Mouse (Mus musculus) midbrain, embryonic 13.5 days (tissue): ENCODE results near the gene Slc35e2. TPM values are rescaled to one million over a fixed set of nuclear protein-coding genes. Genes with fewer than 3 reads are reported as not detected.
A peak's percentile ranks its signal among the peaks of the same experiment; 100 is the strongest.

Source experiments
- ATAC-seq: fragments of 200-750 bp; cut with Nextera tagmentation; 2 replicates; pipeline ENCODE4 v1.8.0; 2017; ENCODE audit warnings: mild to moderate bottlenecking, moderate TSS enrichment, moderate library complexity
- H3K27ac ChIP-seq: fragments of 300-500 bp; sonication (generic); 2 replicates; pipeline ENCODE4 v1.5.1; 2015; ENCODE audit warnings: inconsistent platforms, mild to moderate bottlenecking, moderate library complexity
- H3K27me3 ChIP-seq: fragments of 300-500 bp; sonication (generic); 2 replicates; pipeline ENCODE4 v1.6.1; 2015; ENCODE audit warnings: mild to moderate bottlenecking, inconsistent platforms
- H3K36me3 ChIP-seq: fragments of 300-500 bp; sonication (generic); 2 replicates; pipeline ENCODE4 v1.6.1; 2015; ENCODE audit warnings: mild to moderate bottlenecking, inconsistent platforms
- H3K4me1 ChIP-seq: fragments of 300-500 bp; sonication (generic); replicated peaks from 2 replicates; pipeline ENCODE4 v1.6.1; 2015; ENCODE audit warnings: inconsistent platforms
- H3K4me2 ChIP-seq: fragments of 300-500 bp; sonication (generic); replicated peaks from 2 replicates; pipeline ENCODE4 v1.6.1; 2015; ENCODE audit warnings: moderate library complexity, mild to moderate bottlenecking, inconsistent platforms
- H3K4me3 ChIP-seq: fragments of 300-500 bp; sonication (generic); replicated peaks from 2 replicates; pipeline ENCODE4 v1.5.1; 2015; ENCODE audit warnings: mild to moderate bottlenecking, inconsistent platforms
- H3K9ac ChIP-seq: fragments of 300-500 bp; sonication (generic); replicated peaks from 2 replicates; pipeline ENCODE4 v1.6.1; 2015; ENCODE audit warnings: mild to moderate bottlenecking, inconsistent platforms
- H3K9me3 ChIP-seq: fragments of 300-500 bp; sonication (generic); 2 replicates; pipeline ENCODE4 v1.6.1; 2016; ENCODE audit warnings: mild to moderate bottlenecking, inconsistent platforms
- WGBS: fragments of 180-500 bp; shearing (Covaris S2); methylation state at CpG from one replicate; pipeline ENCODE4 v1.1.7; 2015; 5-methylcytosine and 5-hydroxymethylcytosine counted together
- polyA plus RNA-seq: library from polyadenylated mRNA; unstranded; fragments of >200 nt; fragmentation: Nextera tagmentation; extraction: Ambion mirVana; gene quantifications from 2 replicates; pipeline ENCODE4 v1.2.1, GENCODE M21; 2015

Slc35e2 gene
- 15.9 and 16.5 TPM in 2 replicates for polyA plus RNA-seq

- Histone ChIP-seq H3K4me1 (peaks cover 24% of the 10 kb centered on the region), H3K36me3 (peaks cover 21% of the 10 kb centered on the region), H3K9ac (peak within 1 kb of the TSS; percentile 99), H3K4me3 (peak within 1 kb of the TSS; percentile 97), H3K27me3 (no peaks in the 10 kb centered on the region), H3K9me3 (no peaks in the 10 kb centered on the region), H3K27ac (peak within 1 kb of the TSS; percentile 99), H3K4me2 (peak within 1 kb of the TSS; percentile 96)
- ATAC-seq = peak; percentile 96
- under 1% methylated on average over 64 of the region's 65 CpGs for WGBS
Observed at GRCm38 (mm10) chr4:155601091-155601996, at the start of gene Slc35e2. TSS of gene Slc35e2 (plus strand) at chr4:155601416.

- Histone ChIP-seq H3K27me3 (no peaks in the 10 kb centered on the region), H3K9ac (no peak overlapping the region), H3K36me3 (peaks cover 85% of the 10 kb centered on the region), H3K27ac (no peak overlapping the region), H3K4me3 (no peak overlapping the region), H3K4me1 (no peaks in the 10 kb centered on the region), H3K9me3 (no peaks in the 10 kb centered on the region), H3K4me2 (no peak overlapping the region)
- 92% methylated on average over 6 of the region's 6 CpGs for WGBS
- ATAC-seq = no peak
Observed at GRCm38 (mm10) chr4:155552917-155553532, 48.2 kb upstream of the Slc35e2 start.

- peaks cover 95% of the 10 kb centered on the region for H3K36me3 ChIP-seq
- no peak overlapping the region for H3K4me3 ChIP-seq
- no peaks in the 10 kb centered on the region for H3K9me3 ChIP-seq
- H3K9ac ChIP-seq = no peak overlapping the region
- no peak overlapping the region for H3K4me2 ChIP-seq
- ATAC-seq = no peak
- no peaks in the 10 kb centered on the region for H3K27me3 ChIP-seq
- 87% methylated on average over 4 of the region's 4 CpGs for WGBS
- no peaks in the 10 kb centered on the region for H3K4me1 ChIP-seq
- H3K27ac ChIP-seq = no peak overlapping the region
Observed at GRCm38 (mm10) chr4:155554880-155555279, 46.3 kb upstream of the Slc35e2 start.

GRCm38 (mm10) chr4:155555464-155555863 lies 45.8 kb upstream of the Slc35e2 start:
- Histone ChIP-seq H3K4me2 (no peak overlapping the region), H3K27ac (no peak overlapping the region), H3K27me3 (no peaks in the 10 kb centered on the region), H3K9ac (no peak overlapping the region), H3K4me3 (no peak overlapping the region), H3K36me3 (peaks cover 95% of the 10 kb centered on the region), H3K9me3 (no peaks in the 10 kb centered on the region), H3K4me1 (no peaks in the 10 kb centered on the region)
- WGBS = 59% methylated on average over 1 of the region's 1 CpGs
- no peak for ATAC-seq

DNA sequence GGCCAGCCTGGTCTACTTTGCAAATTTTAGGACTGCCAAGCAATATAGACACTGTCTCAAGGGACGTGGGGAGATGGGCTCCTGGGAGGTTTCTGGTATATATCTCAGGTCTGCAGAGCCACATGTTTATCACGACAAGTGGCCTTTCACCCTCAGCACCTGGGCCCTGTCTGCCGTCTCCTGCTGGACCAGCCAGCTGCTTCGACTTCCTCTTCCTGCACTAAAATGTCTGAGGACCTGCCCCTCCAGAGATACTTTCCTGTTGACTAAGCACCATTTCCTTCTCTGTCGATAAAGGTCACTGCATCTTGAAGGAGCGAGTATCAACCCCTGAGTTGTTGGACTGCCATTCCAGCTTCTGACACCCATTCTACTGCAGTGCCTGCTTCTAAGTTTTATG lies 41.8 kb upstream of the Slc35e2 start:
- peaks cover 22% of the 10 kb centered on the region for H3K4me1 ChIP-seq
- no peak overlapping the region for H3K9ac ChIP-seq
- 91% methylated on average over 6 of the region's 6 CpGs for WGBS
- no peak overlapping the region for H3K27ac ChIP-seq
- H3K4me3 ChIP-seq = no peak overlapping the region
- H3K27me3 ChIP-seq = no peaks in the 10 kb centered on the region
- H3K4me2 ChIP-seq = no peak overlapping the region
- no peaks in the 10 kb centered on the region for H3K9me3 ChIP-seq
- peaks cover 69% of the 10 kb centered on the region for H3K36me3 ChIP-seq
- ATAC-seq = no peak

- no peak overlapping the region for H3K4me3 ChIP-seq
- H3K27ac ChIP-seq = no peak overlapping the region
- no peaks in the 10 kb centered on the region for H3K9me3 ChIP-seq
- H3K4me2 ChIP-seq = no peak overlapping the region
- H3K36me3 ChIP-seq = peaks cover 54% of the 10 kb centered on the region
- no peak for ATAC-seq
- peaks cover 35% of the 10 kb centered on the region for H3K4me1 ChIP-seq
- H3K27me3 ChIP-seq = no peaks in the 10 kb centered on the region
- WGBS = 67% methylated on average over 2 of the region's 2 CpGs
- H3K9ac ChIP-seq = no peak overlapping the region
Observed at GRCm38 (mm10) chr4:155560932-155561331, 40.3 kb upstream of the Slc35e2 start.

- peak within 1 kb of the TSS; percentile 94 for H3K27ac ChIP-seq
- peak within 1 kb of the TSS; percentile 72 for H3K4me2 ChIP-seq
- H3K9me3 ChIP-seq = no peaks in the 10 kb centered on the region
- peaks cover 45% of the 10 kb centered on the region for H3K36me3 ChIP-seq
- 73% methylated on average over 7 of the region's 7 CpGs for WGBS
- H3K9ac ChIP-seq = peak within 1 kb of the TSS; percentile 50
- H3K4me1 ChIP-seq = peaks cover 39% of the 10 kb centered on the region
- no peak for ATAC-seq
- no peaks in the 10 kb centered on the region for H3K27me3 ChIP-seq
- H3K4me3 ChIP-seq = peak within 1 kb of the TSS; percentile 84
Observed at GRCm38 (mm10) chr4:155561661-155562442, 39.4 kb upstream of the Slc35e2 start, which contains the start of gene Nadk. TSS of gene Nadk (plus strand) at chr4:155562378.

GRCm38 (mm10) chr4:155562725-155563399 lies 38.4 kb upstream of the Slc35e2 start:
- peak overlapping the region; percentile 84 for H3K4me3 ChIP-seq
- peak overlapping the region; percentile 50 for H3K9ac ChIP-seq
- no peaks in the 10 kb centered on the region for H3K27me3 ChIP-seq
- no peaks in the 10 kb centered on the region for H3K9me3 ChIP-seq
- H3K27ac ChIP-seq = peak overlapping the region; percentile 94
- H3K4me1 ChIP-seq = peaks cover 39% of the 10 kb centered on the region
- peak overlapping the region; percentile 72 for H3K4me2 ChIP-seq
- ATAC-seq = no peak; the same call in 1 of the 2 replicates
- H3K36me3 ChIP-seq = peaks cover 36% of the 10 kb centered on the region
- WGBS = 4% methylated on average over 19 of the region's 19 CpGs

DNA sequence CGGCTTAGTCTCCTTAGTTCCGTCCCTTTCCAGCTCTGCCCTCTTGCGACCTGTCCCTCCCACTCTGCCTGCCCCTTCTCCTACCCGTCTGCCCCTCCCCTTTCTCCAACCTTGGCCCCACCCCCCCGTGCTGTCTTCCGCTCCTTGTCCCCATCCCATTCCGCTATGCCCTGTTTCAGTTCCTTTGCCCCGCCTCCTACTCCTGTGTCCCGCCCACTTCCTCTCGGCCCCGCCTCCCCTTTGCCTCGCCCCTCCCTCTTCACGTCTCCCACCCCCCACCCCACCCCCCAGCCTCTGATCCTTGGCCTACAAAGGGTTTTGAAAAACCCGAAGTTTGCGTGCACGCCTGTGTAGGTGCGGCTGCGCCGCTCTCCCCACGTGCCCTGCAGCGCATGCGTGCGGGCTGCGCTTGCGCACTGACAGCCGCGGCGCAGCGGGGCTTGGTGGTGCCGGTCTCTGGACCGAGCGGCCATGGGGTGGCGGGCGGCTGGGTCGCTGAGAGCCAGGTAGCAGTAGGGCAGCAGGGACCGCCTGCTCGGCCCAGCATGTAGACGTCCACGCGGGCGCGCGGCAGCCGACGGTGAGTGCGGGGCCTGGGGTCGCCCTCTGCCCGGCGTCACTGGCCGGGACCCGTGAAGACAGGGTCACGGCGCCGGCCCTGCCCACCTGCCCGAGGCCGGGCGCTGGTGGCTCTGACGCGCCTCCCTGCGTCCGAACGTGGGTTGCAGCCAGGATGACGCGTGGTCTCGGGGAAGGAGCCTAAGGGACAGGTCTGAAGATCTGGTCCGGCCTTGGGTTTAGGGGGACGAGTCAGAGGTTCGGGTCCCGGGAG lies 37.6 kb upstream of the Slc35e2 start:
- H3K9me3 ChIP-seq = no peaks in the 10 kb centered on the region
- WGBS = under 1% methylated on average over 69 of the region's 69 CpGs
- H3K36me3 ChIP-seq = peaks cover 28% of the 10 kb centered on the region
- H3K27ac ChIP-seq = peak overlapping the region; percentile 94
- H3K4me3 ChIP-seq = peak overlapping the region; percentile 84
- H3K9ac ChIP-seq = peak overlapping the region; percentile 90
- H3K4me1 ChIP-seq = peaks cover 39% of the 10 kb centered on the region
- no peaks in the 10 kb centered on the region for H3K27me3 ChIP-seq
- peak overlapping the region; percentile 72 for H3K4me2 ChIP-seq
- ATAC-seq = peak; percentile 98

- Histone ChIP-seq H3K9ac (peak overlapping the region; percentile 90), H3K27me3 (no peaks in the 10 kb centered on the region), H3K4me3 (peak overlapping the region; percentile 84), H3K4me2 (peak overlapping the region; percentile 72), H3K27ac (peak overlapping the region; percentile 94), H3K9me3 (no peaks in the 10 kb centered on the region), H3K4me1 (peaks cover 39% of the 10 kb centered on the region), H3K36me3 (peaks cover 20% of the 10 kb centered on the region)
- WGBS = 21% methylated on average over 20 of the region's 20 CpGs
- no peak for ATAC-seq
Observed at GRCm38 (mm10) chr4:155564315-155565069, 36.7 kb upstream of the Slc35e2 start.
